Mouse (Mus musculus) ES-E14 (cell line): ENCODE results near the gene Myzap.

Experiments
- CHD2 ChIP-seq: IDR thresholded peaks from 2 replicates; pipeline ENCODE4 v1.6.1; 2014; ENCODE audit warnings: mild to moderate bottlenecking, low read depth, low read length, inconsistent platforms
- ZC3H11A ChIP-seq: IDR thresholded peaks from 2 replicates; pipeline ENCODE4 v1.6.1; 2012; ENCODE audit warnings: low read depth, mild to moderate bottlenecking, inconsistent platforms, low read length, borderline replicate concordance
- ZNF384 ChIP-seq: IDR thresholded peaks from 2 replicates; pipeline ENCODE4 v1.6.1; 2012; ENCODE audit warnings: low read depth, low read length, inconsistent platforms

GRCm38 (mm10) chr9:71512899-71513298, 79.3 kb downstream of the Myzap start:
- TF ChIP-seq ZC3H11A (no peak), ZNF384 (no peak), CHD2 (no peak)
